Mouse (Mus musculus) gastrocnemius, adult 2 months (tissue): Measurements from ENCODE around the gene Tspear. TPM values are rescaled to one million over a fixed set of nuclear protein-coding genes. Genes with fewer than 3 reads are reported as not detected.

Experiments used
- DNase-seq: peaks from one replicate; pipeline ENCODE4 v3.0.0; 2022
- H3K27ac ChIP-seq: fragments of 200-600 bp; 2 replicates; pipeline ENCODE4 v1.8.1; 2022; ENCODE audit warnings: mild to moderate bottlenecking
- H3K4me3 ChIP-seq: fragments of 200-600 bp; 2 replicates; pipeline ENCODE4 v1.8.1; 2022; ENCODE audit warnings: mild to moderate bottlenecking, moderate library complexity
- CTCF ChIP-seq: fragments of 200-600 bp; IDR thresholded peaks from 2 replicates; pipeline ENCODE4 v1.8.1; 2022; ENCODE audit warnings: antibody characterized with exemption, mild to moderate bottlenecking, moderate library complexity
- intact Hi-C: fragments of 180-260 bp; cut with DNase I; formaldehyde crosslinking; loops from one replicate; pipeline ENCODE4 v1.15.1; 2025
- total RNA-seq, 2 experiments: library from RNA; stranded (reverse); gene quantifications; 2 replicates each; pipeline ENCODE4 v1.2.3; 2021

Gene Tspear
- total RNA-seq, 2 experiments from 2014 or later = not detected

DNA sequence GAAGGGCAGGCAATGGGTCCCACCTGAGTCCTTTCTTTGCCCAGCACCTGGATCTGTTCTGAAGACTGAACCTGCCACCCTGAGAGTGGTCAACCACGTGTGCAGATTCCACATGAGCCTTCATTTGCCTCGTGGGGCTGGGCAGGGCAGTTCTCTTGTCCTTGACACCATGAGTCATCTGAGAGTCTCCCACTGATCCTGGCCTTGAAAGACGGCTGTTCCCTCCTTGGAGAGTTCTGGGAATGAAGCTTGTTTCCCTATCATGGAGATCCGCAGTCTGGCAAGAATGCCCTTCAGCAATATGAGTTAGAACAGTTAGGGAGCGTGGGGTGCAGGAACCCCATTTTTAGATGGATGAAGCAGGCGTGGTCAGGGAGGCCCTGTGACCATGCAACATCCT lies 152.6 kb downstream of the Tspear start:
- intact Hi-C loops = no loop called here

GRCm38 (mm10) chr10:77846503-77846902 lies 160.1 kb downstream of the Tspear start, which contains the start of gene Gm36176:
TSS of gene Gm36176 (plus strand) at chr10:77846803.
- H3K4me3 ChIP-seq = no peak within 1 kb of the TSS
- no peak for DNase-seq
- no peak within 1 kb of the TSS for H3K27ac ChIP-seq
- no peak for TF ChIP-seq CTCF
- intact Hi-C loops = no loop called here

More for the DNA sequence above, 152.6 kb downstream of the Tspear start:
- no peak overlapping the region for H3K27ac ChIP-seq
- TF ChIP-seq CTCF = no peak
- no peak for DNase-seq
- H3K4me3 ChIP-seq = no peak overlapping the region

- intact Hi-C loops = no loop called here
- no peak for DNase-seq
- no peak overlapping the region for H3K27ac ChIP-seq
- H3K4me3 ChIP-seq = no peak overlapping the region
- TF ChIP-seq CTCF = no peak
These were observed 160.6 kb downstream of the Tspear start for GRCm38 (mm10) chr10:77846961-77847360.

GRCm38 (mm10) chr10:77847538-77847937 lies 161.2 kb downstream of the Tspear start:
- intact Hi-C loops = no loop called here
- no peak for TF ChIP-seq CTCF
- DNase-seq = no peak
- no peak overlapping the region for H3K27ac ChIP-seq
- H3K4me3 ChIP-seq = no peak overlapping the region

GRCm38 (mm10) chr10:77852559-77852958 lies 166.2 kb downstream of the Tspear start, which contains the start of gene Gm10318:
TSS of gene Gm10318 (plus strand) at chr10:77852859.
- Histone ChIP-seq H3K4me3 (no peak within 1 kb of the TSS), H3K27ac (no peak within 1 kb of the TSS)
- no peak for TF ChIP-seq CTCF
- intact Hi-C loops = no loop called here
- DNase-seq = no peak

DNA sequence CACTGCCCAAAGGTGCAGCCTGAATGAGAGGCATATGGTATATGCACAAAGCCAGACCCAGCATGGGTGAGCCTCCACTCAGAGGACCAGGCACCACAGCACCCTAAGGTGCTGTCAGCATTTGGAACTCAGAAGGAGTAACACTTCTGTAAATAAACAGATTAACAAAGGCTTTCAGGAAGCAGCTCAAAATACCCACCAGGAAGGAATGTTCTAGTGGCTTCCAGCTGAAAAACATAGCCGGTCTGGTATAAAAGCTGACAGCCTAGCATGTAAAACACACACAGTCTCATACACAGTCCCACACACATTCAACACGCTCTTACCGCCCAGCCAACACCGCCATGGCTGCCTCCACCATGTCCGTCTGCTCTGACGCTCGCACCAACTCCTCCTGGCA lies 175.3 kb downstream of the Tspear start, which contains the start of gene Gm3285:
Gene Gm3285 (plus strand): TSS at position 301 of the 400 bp plus-strand sequence.
- TF ChIP-seq CTCF = no peak
- Histone ChIP-seq H3K4me3 (no peak within 1 kb of the TSS), H3K27ac (no peak within 1 kb of the TSS)
- intact Hi-C loops = no loop called here
- no peak for DNase-seq

- no peak for TF ChIP-seq CTCF
- intact Hi-C loops = no loop called here
- peak overlapping the region; percentile 33 for H3K4me3 ChIP-seq
These were observed 177.8 kb downstream of the Tspear start for GRCm38 (mm10) chr10:77864067-77864761.

DNA sequence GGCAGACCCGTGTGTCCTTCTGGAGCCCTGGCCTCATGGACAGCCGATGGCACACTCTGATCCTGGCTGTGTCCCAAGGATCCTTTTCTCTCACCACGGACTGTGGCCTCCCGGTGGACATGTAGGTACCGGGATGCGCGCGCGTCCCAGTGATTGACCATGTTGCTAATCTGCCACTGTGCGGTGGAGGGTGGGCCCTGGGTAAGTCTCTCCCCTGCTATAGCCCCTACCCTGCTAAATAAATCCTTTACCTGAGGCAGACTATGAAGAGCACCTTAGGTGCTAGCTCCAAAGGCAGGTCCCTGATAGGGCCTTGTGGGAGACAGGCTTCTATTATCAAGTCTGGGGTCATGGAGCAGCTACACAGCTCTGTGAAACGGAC lies 178.4 kb downstream of the Tspear start:
- intact Hi-C loops = no loop called here
- no peak overlapping the region for H3K27ac ChIP-seq
- DNase-seq = no peak
- no peak for TF ChIP-seq CTCF
- H3K4me3 ChIP-seq = peak overlapping the region; percentile 33

More at GRCm38 (mm10) chr10:77864067-77864761, 177.8 kb downstream of the Tspear start:
- no peak for DNase-seq
- H3K27ac ChIP-seq = no peak overlapping the region

DNA sequence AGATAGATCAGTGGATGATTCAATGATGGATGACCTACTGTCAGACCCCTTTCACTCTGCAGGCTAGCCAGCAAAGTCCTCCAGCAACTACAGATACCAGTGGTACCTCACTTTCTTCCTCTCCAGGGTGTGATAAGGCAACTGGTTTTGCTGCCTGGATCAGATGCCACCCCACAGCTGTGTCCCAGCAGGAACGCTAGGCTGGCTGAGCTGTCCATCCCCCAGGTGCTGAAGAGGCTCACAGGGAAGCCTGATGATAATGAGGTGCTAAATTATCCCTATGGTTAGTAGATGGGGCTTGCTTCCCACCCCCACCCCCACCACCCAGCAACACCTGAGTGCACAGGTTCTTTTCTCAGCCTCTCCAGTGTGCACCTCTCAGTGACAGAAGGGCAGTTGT lies 181.2 kb downstream of the Tspear start:
- DNase-seq = no peak
- Histone ChIP-seq H3K27ac (no peak overlapping the region), H3K4me3 (no peak overlapping the region)
- no peak for TF ChIP-seq CTCF
- intact Hi-C loops = no loop called here

- Histone ChIP-seq H3K27ac (no peak overlapping the region), H3K4me3 (no peak overlapping the region)
- no peak for TF ChIP-seq CTCF
- no peak for DNase-seq
- intact Hi-C loops = no loop called here
These were observed 183.3 kb downstream of the Tspear start for GRCm38 (mm10) chr10:77869651-77870050.

GRCm38 (mm10) chr10:77878985-77879384 lies 192.6 kb downstream of the Tspear start:
- peak; percentile 60 for DNase-seq
- Histone ChIP-seq H3K27ac (no peak overlapping the region), H3K4me3 (no peak overlapping the region)
- intact Hi-C loops = loop anchor here (2.0 kb wide), 1 partner anchor 250 kb away; no protein-coding TSS in a partner anchor
- peak; percentile 67 for TF ChIP-seq CTCF

GRCm38 (mm10) chr10:77880305-77880704 lies 193.9 kb downstream of the Tspear start:
- intact Hi-C loops = loop anchor here (10.0 kb wide), 1 partner anchor 366 kb away; the partner anchor contains the start of gene Fam207a
- Histone ChIP-seq H3K27ac (no peak overlapping the region), H3K4me3 (no peak overlapping the region)
- no peak for TF ChIP-seq CTCF
- no peak for DNase-seq

DNA sequence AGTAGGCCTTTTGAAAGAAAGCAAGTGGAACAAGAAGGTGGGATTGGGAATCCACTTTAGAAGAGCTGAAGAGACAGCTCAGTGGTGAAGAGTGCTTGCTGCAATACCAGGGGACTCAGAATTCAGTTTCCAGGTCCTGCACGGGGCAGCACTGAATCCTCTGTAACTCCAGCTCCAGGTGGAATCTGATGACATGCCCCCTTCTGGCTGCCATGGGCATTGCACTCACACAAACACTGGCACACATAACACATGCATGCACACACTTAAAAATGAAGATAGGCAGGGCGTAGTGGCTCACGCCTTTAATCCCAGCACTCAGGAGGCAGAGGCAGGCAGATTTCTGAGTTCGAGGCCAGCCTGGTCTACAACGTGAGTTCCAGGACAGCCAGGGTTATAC lies 196.2 kb downstream of the Tspear start:
- intact Hi-C loops = loop anchor here (10.0 kb wide), 1 partner anchor 368 kb away; the partner anchor contains the start of gene Fam207a

More for the DNA sequence above, 196.2 kb downstream of the Tspear start:
- H3K27ac ChIP-seq = no peak overlapping the region
- no peak for DNase-seq
- TF ChIP-seq CTCF = peak; percentile 41
- no peak overlapping the region for H3K4me3 ChIP-seq
